Mouse (Mus musculus): ENCODE measurements at regions not wholly inside any gene's neighbourhood (a gene's known extent, or its start where the extent isn't known, plus 50 kb on each side); places are given as distances from the start of the nearest gene placed in this dataset.

DNA sequence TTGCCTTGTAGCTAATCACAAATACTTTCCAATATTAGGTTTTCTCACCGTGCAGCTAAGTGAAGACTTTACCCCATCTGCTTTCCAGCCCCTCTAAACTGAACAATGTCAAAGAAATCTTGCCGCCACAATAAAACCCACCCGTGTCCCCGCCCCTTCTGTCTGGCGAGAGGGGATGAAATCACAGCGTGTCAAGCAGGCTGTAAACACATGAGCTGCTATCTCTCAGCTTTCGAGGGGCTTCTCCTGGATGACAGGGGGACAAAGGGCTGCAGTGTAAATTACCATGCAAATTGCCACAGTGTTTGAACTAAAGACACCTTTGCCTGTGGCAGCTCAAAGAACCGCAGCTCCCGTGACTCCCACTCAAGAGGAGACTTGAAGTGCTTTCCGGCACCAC, 134.3 kb downstream of the Slc4a3 start:
- TF ChIP-seq CTCF (conservative IDR thresholded peaks at IDR 0.05; ENCODE audit: low read length): no peak
- no peak for TF ChIP-seq POU5F1 (IDR thresholded peaks at IDR 0.05; ENCODE audit: borderline replicate concordance, low read length)
- no peak for TF ChIP-seq NANOG (IDR thresholded peaks at IDR 0.05; ENCODE audit: borderline replicate concordance, low read length)
